Mouse (Mus musculus) G1E (cell line): Measurements from ENCODE around the gene Ndufa11.

Experiments used
- CTCF ChIP-seq: IDR thresholded peaks from 2 replicates; pipeline ENCODE4 v1.5.1; 2012; ENCODE audit warnings: low read depth, low read length, inconsistent platforms, mixed read lengths
- GATA1 ChIP-seq: IDR thresholded peaks from 2 replicates; pipeline ENCODE4 v1.6.1; 2012; ENCODE audit warnings: borderline replicate concordance, low read length, inconsistent platforms, mixed read lengths
- TAL1 ChIP-seq: conservative IDR thresholded peaks from 2 replicates; pipeline ENCODE4 v1.6.1; 2012; ENCODE audit warnings: low read depth, low read length, inconsistent platforms, mixed read lengths

GRCm38 (mm10) chr17:56693395-56693794 lies 24.2 kb upstream of the Ndufa11 start:
- TF ChIP-seq CTCF, result no peak
- TF ChIP-seq GATA1, result no peak
- no peak for TF ChIP-seq TAL1
